Mouse (Mus musculus) 416B (cell line): ENCODE data around the gene Lrp1.
"Not testable (repeated sequence)": the region's sequence is repeated elsewhere in the genome, so short reads cannot be mapped to it uniquely, and the experiment has no call there.

Experiments used
- DNase-seq: peaks from one replicate; pipeline ENCODE4 v3.0.0; 2011; ENCODE audit warnings: low read depth

Lrp1 gene

GRCm38 (mm10) chr10:127620406-127621190, at the start of gene Lrp1:
TSS of gene Lrp1 (minus strand) at chr10:127621148.
- DNase-seq: no peak

GRCm38 (mm10) chr10:127670185-127670584, 49.2 kb upstream of the Lrp1 start:
- DNase-seq: peak; percentile 43

GRCm38 (mm10) chr10:127669170-127669569, 48.2 kb upstream of the Lrp1 start:
- DNase-seq: no peak

GRCm38 (mm10) chr10:127668093-127669050, 47.4 kb upstream of the Lrp1 start, which contains the start of gene Nab2:
TSS of gene Nab2 (minus strand) at chr10:127668568.
- peak; percentile 92 for DNase-seq

GRCm38 (mm10) chr10:127667269-127668092, 46.5 kb upstream of the Lrp1 start:
- peak; percentile 97 for DNase-seq

GRCm38 (mm10) chr10:127666501-127667268, 45.7 kb upstream of the Lrp1 start, which contains the start of gene Nemp1:
TSS of gene Nemp1 (plus strand) at chr10:127666901.
- DNase-seq: peak; percentile 91

GRCm38 (mm10) chr10:127665366-127666181, 44.6 kb upstream of the Lrp1 start:
- DNase-seq: no peak

- no peak for DNase-seq
Observed at GRCm38 (mm10) chr10:127664891-127665290, 43.9 kb upstream of the Lrp1 start.

GRCm38 (mm10) chr10:127664166-127664565, 43.2 kb upstream of the Lrp1 start:
- DNase-seq: no peak

GRCm38 (mm10) chr10:127663590-127663989, 42.6 kb upstream of the Lrp1 start:
- no peak for DNase-seq

GRCm38 (mm10) chr10:127662666-127663253, 41.8 kb upstream of the Lrp1 start:
- no peak for DNase-seq

GRCm38 (mm10) chr10:127661915-127662663, 41.1 kb upstream of the Lrp1 start:
- DNase-seq: peak; percentile 62

- DNase-seq: no peak
Observed at GRCm38 (mm10) chr10:127661291-127661914, 40.5 kb upstream of the Lrp1 start.

- no peak for DNase-seq
Observed at GRCm38 (mm10) chr10:127659551-127659950, 38.6 kb upstream of the Lrp1 start.

- peak; percentile 49 for DNase-seq
Observed at GRCm38 (mm10) chr10:127658076-127658475, 37.1 kb upstream of the Lrp1 start.

GRCm38 (mm10) chr10:127657617-127658016, 36.7 kb upstream of the Lrp1 start:
- not testable (repeated sequence) for DNase-seq

GRCm38 (mm10) chr10:127654970-127655579, 34.1 kb upstream of the Lrp1 start:
- peak; percentile 64 for DNase-seq
